Mouse (Mus musculus) liver, embryonic 15.5 days (tissue): Measurements from ENCODE around the gene Itga6. TPM values are rescaled to one million over a fixed set of nuclear protein-coding genes. Genes with fewer than 3 reads are reported as not detected.

Source experiments
- ATAC-seq: fragments of 200-750 bp; cut with Nextera tagmentation; 2 replicates; pipeline ENCODE4 v1.8.0; 2017; ENCODE audit warnings: moderate number of reproducible peaks, mild to moderate bottlenecking, moderate library complexity; ENCODE audit not compliant: insufficient read depth
- H3K27ac ChIP-seq: fragments of 300-500 bp; sonication (generic); replicated peaks from 2 replicates; pipeline ENCODE4 v1.5.1; 2015; ENCODE audit warnings: mild to moderate bottlenecking, inconsistent platforms
- H3K27me3 ChIP-seq: fragments of 300-500 bp; sonication (generic); 2 replicates; pipeline ENCODE4 v1.6.1; 2015; ENCODE audit warnings: mild to moderate bottlenecking, inconsistent platforms
- H3K36me3 ChIP-seq: fragments of 300-500 bp; sonication (generic); replicated peaks from 2 replicates; pipeline ENCODE4 v1.6.1; 2015; ENCODE audit warnings: moderate library complexity, mild to moderate bottlenecking, inconsistent platforms
- H3K4me1 ChIP-seq: fragments of 300-500 bp; sonication (generic); replicated peaks from 2 replicates; pipeline ENCODE4 v1.6.1; 2015; ENCODE audit warnings: inconsistent platforms
- H3K4me2 ChIP-seq: fragments of 300-500 bp; sonication (generic); 2 replicates; pipeline ENCODE4 v1.6.1; 2015; ENCODE audit warnings: moderate library complexity, mild to moderate bottlenecking, inconsistent platforms
- H3K4me3 ChIP-seq: fragments of 300-500 bp; sonication (generic); replicated peaks from 2 replicates; pipeline ENCODE4 v1.5.1; 2015; ENCODE audit warnings: mild to moderate bottlenecking, inconsistent platforms
- H3K9ac ChIP-seq: fragments of 300-500 bp; sonication (generic); 2 replicates; pipeline ENCODE4 v1.6.1; 2015; ENCODE audit warnings: moderate library complexity, mild to moderate bottlenecking, inconsistent platforms
- H3K9me3 ChIP-seq: fragments of 300-500 bp; sonication (generic); replicated peaks from 2 replicates; pipeline ENCODE4 v1.6.1; 2016; ENCODE audit warnings: inconsistent platforms
- WGBS: fragments of 180-500 bp; shearing (Covaris S2); methylation state at CpG from one replicate; pipeline ENCODE4 v1.1.7; 2015; ENCODE audit warnings: mixed read lengths; ENCODE audit not compliant: insufficient replicate concordance; 5-methylcytosine and 5-hydroxymethylcytosine counted together
- polyA plus RNA-seq: library from polyadenylated mRNA; unstranded; fragments of >200 nt; fragmentation: Nextera tagmentation; extraction: Ambion mirVana; gene quantifications from 2 replicates; pipeline ENCODE4 v1.2.1, GENCODE M21; 2015

The Itga6 gene
- polyA plus RNA-seq, result 6.3 and 6.6 TPM in 2 replicates

- no peak for ATAC-seq
- WGBS, result 76% methylated on average over 6 of the region's 6 CpGs
- H3K4me2 ChIP-seq, result no peak within 1 kb of the TSS
- no peaks in the 10 kb centered on the region for H3K27me3 ChIP-seq
- peak within 1 kb of the TSS; percentile 20; the same call in 1 of the 2 replicates for H3K27ac ChIP-seq
- no peaks in the 10 kb centered on the region for H3K36me3 ChIP-seq
- H3K4me1 ChIP-seq, result peaks cover 9% of the 10 kb centered on the region
- H3K4me3 ChIP-seq, result no peak within 1 kb of the TSS
- no peaks in the 10 kb centered on the region for H3K9me3 ChIP-seq
- no peak within 1 kb of the TSS for H3K9ac ChIP-seq
Observed at GRCm38 (mm10) chr2:71745610-71746374, at the start of gene Itga6. TSS of gene Itga6 (plus strand) at chr2:71745616.

- no peak for ATAC-seq
- Histone ChIP-seq H3K27me3 (no peaks in the 10 kb centered on the region), H3K9ac (no peak overlapping the region), H3K4me3 (no peak overlapping the region), H3K4me2 (no peak overlapping the region), H3K4me1 (no peaks in the 10 kb centered on the region), H3K36me3 (no peaks in the 10 kb centered on the region), H3K27ac (no peak overlapping the region), H3K9me3 (no peaks in the 10 kb centered on the region)
- 74% methylated on average over 1 of the region's 1 CpGs for WGBS
Observed at GRCm38 (mm10) chr2:71696776-71697175, 48.6 kb upstream of the Itga6 start.

- H3K4me2 ChIP-seq, result no peak overlapping the region
- ATAC-seq, result no peak
- H3K9me3 ChIP-seq, result no peaks in the 10 kb centered on the region
- H3K36me3 ChIP-seq, result no peaks in the 10 kb centered on the region
- no peak overlapping the region for H3K27ac ChIP-seq
- H3K27me3 ChIP-seq, result no peaks in the 10 kb centered on the region
- 55% methylated on average over 8 of the region's 8 CpGs for WGBS
- H3K4me3 ChIP-seq, result no peak overlapping the region
- H3K9ac ChIP-seq, result no peak overlapping the region
- no peaks in the 10 kb centered on the region for H3K4me1 ChIP-seq
Observed at GRCm38 (mm10) chr2:71697408-71698336, 47.7 kb upstream of the Itga6 start.

GRCm38 (mm10) chr2:71698366-71698765 lies 47.0 kb upstream of the Itga6 start:
- Histone ChIP-seq H3K9me3 (no peaks in the 10 kb centered on the region), H3K4me3 (no peak overlapping the region), H3K9ac (no peak overlapping the region), H3K27me3 (no peaks in the 10 kb centered on the region), H3K4me1 (no peaks in the 10 kb centered on the region), H3K36me3 (no peaks in the 10 kb centered on the region), H3K27ac (no peak overlapping the region), H3K4me2 (no peak overlapping the region)
- WGBS, result 59% methylated on average over 6 of the region's 6 CpGs
- no peak for ATAC-seq

- H3K4me1 ChIP-seq, result no peaks in the 10 kb centered on the region
- H3K4me3 ChIP-seq, result no peak overlapping the region
- 50% methylated on average over 7 of the region's 7 CpGs for WGBS
- no peak overlapping the region for H3K27ac ChIP-seq
- no peak overlapping the region for H3K4me2 ChIP-seq
- H3K9ac ChIP-seq, result no peak overlapping the region
- H3K36me3 ChIP-seq, result no peaks in the 10 kb centered on the region
- no peaks in the 10 kb centered on the region for H3K9me3 ChIP-seq
- ATAC-seq, result no peak
- H3K27me3 ChIP-seq, result no peaks in the 10 kb centered on the region
Observed at GRCm38 (mm10) chr2:71698942-71699341, 46.5 kb upstream of the Itga6 start.

- no peak overlapping the region for H3K9ac ChIP-seq
- ATAC-seq, result no peak
- no peak overlapping the region for H3K4me2 ChIP-seq
- H3K4me3 ChIP-seq, result no peak overlapping the region
- WGBS, result 61% methylated on average over 3 of the region's 3 CpGs
- H3K4me1 ChIP-seq, result no peaks in the 10 kb centered on the region
- no peaks in the 10 kb centered on the region for H3K27me3 ChIP-seq
- H3K9me3 ChIP-seq, result no peaks in the 10 kb centered on the region
- no peak overlapping the region for H3K27ac ChIP-seq
- no peaks in the 10 kb centered on the region for H3K36me3 ChIP-seq
Observed at GRCm38 (mm10) chr2:71701341-71701740, 44.1 kb upstream of the Itga6 start.

- 60% methylated on average over 5 of the region's 5 CpGs for whole genome bisulfite sequencing
- Histone ChIP-seq H3K4me3 (no peak overlapping the region), H3K9me3 (no peaks in the 10 kb centered on the region), H3K27ac (no peak overlapping the region), H3K27me3 (no peaks in the 10 kb centered on the region), H3K36me3 (no peaks in the 10 kb centered on the region), H3K9ac (no peak overlapping the region), H3K4me2 (no peak overlapping the region), H3K4me1 (no peaks in the 10 kb centered on the region)
- ATAC-seq, result no peak
Observed at GRCm38 (mm10) chr2:71704309-71704708, 41.1 kb upstream of the Itga6 start.

GRCm38 (mm10) chr2:71708886-71709285 lies 36.5 kb upstream of the Itga6 start:
- Histone ChIP-seq H3K4me3 (no peak overlapping the region), H3K27me3 (no peaks in the 10 kb centered on the region), H3K4me2 (no peak overlapping the region), H3K36me3 (no peaks in the 10 kb centered on the region), H3K9me3 (no peaks in the 10 kb centered on the region), H3K9ac (no peak overlapping the region), H3K4me1 (no peaks in the 10 kb centered on the region), H3K27ac (no peak overlapping the region)
- 60% methylated on average over 5 of the region's 5 CpGs for WGBS
- no peak for ATAC-seq

GRCm38 (mm10) chr2:71711640-71712039 lies 33.8 kb upstream of the Itga6 start:
- no peak for ATAC-seq
- Histone ChIP-seq H3K4me2 (no peak overlapping the region), H3K4me1 (no peaks in the 10 kb centered on the region), H3K27ac (no peak overlapping the region), H3K36me3 (no peaks in the 10 kb centered on the region), H3K4me3 (no peak overlapping the region), H3K9me3 (no peaks in the 10 kb centered on the region), H3K9ac (no peak overlapping the region), H3K27me3 (no peaks in the 10 kb centered on the region)
- 39% methylated on average over 2 of the region's 2 CpGs for WGBS

GRCm38 (mm10) chr2:71714416-71714815 lies 31.0 kb upstream of the Itga6 start:
- Histone ChIP-seq H3K4me1 (no peaks in the 10 kb centered on the region), H3K27me3 (no peaks in the 10 kb centered on the region), H3K4me3 (no peak overlapping the region), H3K36me3 (no peaks in the 10 kb centered on the region), H3K9me3 (no peaks in the 10 kb centered on the region), H3K9ac (no peak overlapping the region), H3K27ac (no peak overlapping the region), H3K4me2 (no peak overlapping the region)
- no peak for ATAC-seq
- WGBS, result 75% methylated on average over 5 of the region's 5 CpGs

GRCm38 (mm10) chr2:71719005-71719386 lies 26.4 kb upstream of the Itga6 start:
- H3K4me1 ChIP-seq, result 0 out of 2 replicates have a peak, but pooled peaks cover 3% of the 10 kb centered on the region

More at GRCm38 (mm10) chr2:71719005-71719386, 26.4 kb upstream of the Itga6 start:
- Histone ChIP-seq H3K36me3 (no peaks in the 10 kb centered on the region), H3K9ac (no peak overlapping the region), H3K4me2 (no peak overlapping the region), H3K9me3 (no peaks in the 10 kb centered on the region), H3K27ac (no peak overlapping the region), H3K4me3 (no peak overlapping the region), H3K27me3 (no peaks in the 10 kb centered on the region)
- no peak for ATAC-seq
- WGBS, result 40% methylated on average over 9 of the region's 9 CpGs
